Mouse (Mus musculus): ENCODE measurements at regions not wholly inside any gene's neighbourhood (a gene's known extent, or its start where the extent isn't known, plus 50 kb on each side); places are given as distances from the start of the nearest gene placed in this dataset.

DNA sequence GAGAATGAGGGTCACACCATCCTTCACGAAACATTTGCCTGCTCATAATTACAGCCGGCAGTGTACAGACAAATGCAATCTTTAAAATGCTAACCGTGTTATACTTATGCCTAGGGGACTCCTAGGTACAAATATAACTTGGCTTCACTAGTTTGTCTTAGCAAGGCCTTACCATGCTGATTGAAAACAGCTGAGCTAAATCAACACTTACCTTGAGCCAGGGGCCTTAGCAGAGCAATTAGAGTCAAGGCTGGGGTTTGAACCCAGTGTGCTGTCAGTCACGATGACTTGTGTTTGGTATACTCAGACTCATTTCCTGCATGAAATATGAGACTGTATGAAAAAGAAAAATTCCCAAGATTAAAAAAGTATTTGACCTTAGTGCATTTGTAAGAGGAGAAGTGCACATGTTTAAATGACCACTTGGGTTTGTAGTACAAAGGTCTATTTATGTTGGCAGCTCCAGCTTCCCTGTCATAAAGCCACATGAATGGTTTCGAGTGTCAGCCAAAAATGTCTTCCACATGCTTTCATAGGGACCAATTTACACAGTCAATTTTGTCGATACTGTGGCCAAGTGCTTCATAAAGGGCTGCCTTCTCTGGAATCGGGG, 94.0 kb upstream of the Aldoart1 start:
- peak; percentile 18 for DNase-seq
- 56% methylated on average over 7 of the region's 7 CpGs for WGBS

DNA sequence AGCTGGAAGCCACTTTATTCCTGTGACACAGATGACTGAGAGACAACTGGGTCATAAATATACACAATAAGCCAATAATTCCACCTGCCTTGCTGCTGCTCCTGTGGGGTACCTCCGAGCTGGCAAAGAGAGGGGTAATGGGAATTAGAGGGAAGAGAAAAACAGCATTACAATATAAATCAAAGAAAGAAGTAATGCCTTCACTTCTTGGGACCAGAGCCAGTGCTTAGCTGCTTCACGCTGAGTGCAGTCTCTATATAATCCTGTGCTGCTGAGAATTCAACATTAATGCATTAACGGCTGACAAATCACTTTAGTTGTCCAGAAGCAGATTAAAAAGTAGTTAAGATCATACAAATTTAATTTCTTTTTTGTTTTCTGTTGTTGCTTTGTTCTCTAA, 71.0 kb upstream of the Aldoart1 start:
- TF ChIP-seq CTCF (conservative IDR thresholded peaks at IDR 0.05; ENCODE audit: insufficient read depth, insufficient read length, low read depth, low read length) (no peak), POLR2A (IDR thresholded peaks at IDR 0.05; ENCODE audit: low read depth, low read length) (no peak)
- Histone ChIP-seq H3K27me3 (replicated peaks; ENCODE audit: control insufficient read depth, insufficient read depth, low read length) (no peaks in the 10 kb centered on the region; the same call in 1 of the 2 replicates), H3K36me3 (ENCODE audit: control insufficient read depth, insufficient read depth, low read length) (no peaks in the 10 kb centered on the region), H3K4me1 (ENCODE audit: control insufficient read depth, insufficient read depth, low read length) (no peaks in the 10 kb centered on the region), H3K27ac (ENCODE audit: insufficient read depth, low read depth, low read length) (no peak overlapping the region), H3K4me3 (ENCODE audit: insufficient read depth, low read depth, low read length) (no peak overlapping the region)
- DNase-seq, result no peak
- WGBS, result 57% methylated on average over 3 of the region's 3 CpGs

More for the DNA sequence above, 94.0 kb upstream of the Aldoart1 start:
- TF ChIP-seq POLR2A (IDR thresholded peaks at IDR 0.05; ENCODE audit: low read depth, low read length), result no peak
- no peak for TF ChIP-seq CTCF (conservative IDR thresholded peaks at IDR 0.05; ENCODE audit: insufficient read depth, insufficient read length, low read depth, low read length)
- Histone ChIP-seq H3K27me3 (replicated peaks; ENCODE audit: control insufficient read depth, insufficient read depth, low read length) (no peaks in the 10 kb centered on the region), H3K4me3 (ENCODE audit: insufficient read depth, low read depth, low read length) (no peak overlapping the region), H3K36me3 (ENCODE audit: control insufficient read depth, insufficient read depth, low read length) (no peaks in the 10 kb centered on the region), H3K4me1 (ENCODE audit: control insufficient read depth, insufficient read depth, low read length) (no peaks in the 10 kb centered on the region), H3K27ac (ENCODE audit: insufficient read depth, low read depth, low read length) (no peak overlapping the region)

DNA sequence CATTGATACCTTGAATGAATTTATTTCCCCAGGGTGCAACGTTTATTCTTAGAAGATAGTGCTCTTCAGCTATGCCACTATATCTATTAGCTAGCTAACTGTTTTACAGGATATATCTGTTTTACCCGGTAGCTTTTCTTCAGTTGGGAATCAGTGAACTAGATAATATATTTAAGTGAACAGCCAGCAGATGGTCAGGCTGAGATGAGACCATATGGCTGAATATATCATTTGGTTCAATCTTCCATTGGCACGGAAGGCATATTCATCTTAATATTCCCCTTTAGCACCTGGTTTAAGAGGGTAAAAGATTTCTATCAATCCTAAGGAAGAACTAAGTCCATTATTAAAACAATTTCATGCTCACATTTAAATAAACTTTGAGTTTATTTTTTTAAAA, 62.6 kb upstream of the Aldoart1 start:
- no peak overlapping the region for H3K27ac ChIP-seq (ENCODE audit: insufficient read depth, low read depth, low read length)
- H3K4me3 ChIP-seq (ENCODE audit: insufficient read depth, low read depth, low read length), result no peak overlapping the region
- H3K27me3 ChIP-seq (replicated peaks; ENCODE audit: control insufficient read depth, insufficient read depth, low read length), result no peaks in the 10 kb centered on the region
- no peaks in the 10 kb centered on the region for H3K36me3 ChIP-seq (ENCODE audit: control insufficient read depth, insufficient read depth, low read length)
- no peak for TF ChIP-seq CTCF (conservative IDR thresholded peaks at IDR 0.05; ENCODE audit: insufficient read depth, insufficient read length, low read depth, low read length)
- no peak for TF ChIP-seq POLR2A (IDR thresholded peaks at IDR 0.05; ENCODE audit: low read depth, low read length)
- 81% methylated on average over 3 of the region's 3 CpGs for WGBS
- no peak for DNase-seq
- no peaks in the 10 kb centered on the region for H3K4me1 ChIP-seq (ENCODE audit: control insufficient read depth, insufficient read depth, low read length)
